Mouse (Mus musculus): ENCODE results near the gene Cldn2. TPM values are rescaled to one million over a fixed set of nuclear protein-coding genes. Genes with fewer than 3 reads are reported as not detected.

Cldn2 gene
- polyA plus RNA-seq, 1 experiment from 2014 or later, result 8.1 TPM

- TF ChIP-seq EP300 (IDR thresholded peaks at IDR 0.05; ENCODE audit: low read depth) (no peak), CTCF (IDR thresholded peaks at IDR 0.05; ENCODE audit: low read depth) (no peak)
- ATAC-seq (no peak), DNase-seq (no peak)
- Histone ChIP-seq H3K9me3 (ENCODE audit: low read length) (no peaks in the 10 kb centered on the region), H3K27me3 (ENCODE audit: insufficient read depth, low read length) (no peaks in the 10 kb centered on the region), H3K4me3 (ENCODE audit: low read depth, low read length) (no peak overlapping the region), H3K36me3 (replicated peaks; ENCODE audit: insufficient read depth, low read length) (no peaks in the 10 kb centered on the region), H3K4me2 (ENCODE audit: low read depth, low read length) (no peak overlapping the region), H3K27ac (ENCODE audit: low read depth) (no peak overlapping the region), H3K9ac (replicated peaks) (no peak overlapping the region), H3K4me1 (ENCODE audit: insufficient read depth) (peaks cover 21% of the 10 kb centered on the region)
- WGBS (ENCODE audit: insufficient replicate concordance), result 51% methylated on average over 3 of the region's 3 CpGs
These were observed 12.1 kb downstream of the Cldn2 start for GRCm38 (mm10) chrX:139812636-139813298.

- WGBS (ENCODE audit: insufficient replicate concordance), result 40% methylated on average over 9 of the region's 9 CpGs
- Histone ChIP-seq H3K27ac (ENCODE audit: low read depth) (peak overlapping the region; percentile 48; the same call in 1 of the 2 replicates), H3K27me3 (ENCODE audit: insufficient read depth, low read length) (no peaks in the 10 kb centered on the region), H3K36me3 (replicated peaks; ENCODE audit: insufficient read depth, low read length) (no peaks in the 10 kb centered on the region), H3K4me1 (ENCODE audit: insufficient read depth) (peaks cover 21% of the 10 kb centered on the region), H3K9me3 (ENCODE audit: low read length) (no peaks in the 10 kb centered on the region), H3K9ac (replicated peaks) (no peak overlapping the region), H3K4me3 (ENCODE audit: low read depth, low read length) (no peak overlapping the region), H3K4me2 (ENCODE audit: low read depth, low read length) (peak overlapping the region; percentile 29; the same call in 1 of the 2 replicates)
- TF ChIP-seq EP300 (IDR thresholded peaks at IDR 0.05; ENCODE audit: low read depth) (no peak), CTCF (IDR thresholded peaks at IDR 0.05; ENCODE audit: low read depth) (no peak)
- peak; percentile 73 for ATAC-seq
- DNase-seq, result no peak
These were observed 12.8 kb downstream of the Cldn2 start for GRCm38 (mm10) chrX:139813299-139814002.

GRCm38 (mm10) chrX:139814018-139814635 lies 13.5 kb downstream of the Cldn2 start:
- Histone ChIP-seq H3K4me3 (ENCODE audit: low read depth, low read length) (no peak overlapping the region), H3K4me2 (ENCODE audit: low read depth, low read length) (peak overlapping the region; percentile 29; the same call in 1 of the 2 replicates), H3K4me1 (ENCODE audit: insufficient read depth) (peaks cover 21% of the 10 kb centered on the region), H3K36me3 (replicated peaks; ENCODE audit: insufficient read depth, low read length) (no peaks in the 10 kb centered on the region), H3K27ac (ENCODE audit: low read depth) (peak overlapping the region; percentile 48; the same call in 1 of the 2 replicates), H3K9ac (replicated peaks) (no peak overlapping the region), H3K27me3 (ENCODE audit: insufficient read depth, low read length) (no peaks in the 10 kb centered on the region), H3K9me3 (ENCODE audit: low read length) (no peaks in the 10 kb centered on the region)
- peak; percentile 77 for ATAC-seq
- DNase-seq, result no peak
- no peak for TF ChIP-seq CTCF (IDR thresholded peaks at IDR 0.05; ENCODE audit: low read depth)
- peak; percentile 81 for TF ChIP-seq EP300 (IDR thresholded peaks at IDR 0.05; ENCODE audit: low read depth)
- WGBS (ENCODE audit: insufficient replicate concordance), result 21% methylated on average over 8 of the region's 8 CpGs

- peaks cover 21% of the 10 kb centered on the region for H3K4me1 ChIP-seq (ENCODE audit: insufficient read depth)
- ATAC-seq, result no peak
- no peaks in the 10 kb centered on the region for H3K9me3 ChIP-seq (ENCODE audit: low read length)
- DNase-seq, result no peak
- H3K4me2 ChIP-seq (ENCODE audit: low read depth, low read length), result no peak overlapping the region
- H3K27me3 ChIP-seq (ENCODE audit: insufficient read depth, low read length), result no peaks in the 10 kb centered on the region
- H3K9ac ChIP-seq (replicated peaks), result no peak overlapping the region
- H3K4me3 ChIP-seq (ENCODE audit: low read depth, low read length), result no peak overlapping the region
- TF ChIP-seq EP300 (IDR thresholded peaks at IDR 0.05; ENCODE audit: low read depth) (no peak), CTCF (IDR thresholded peaks at IDR 0.05; ENCODE audit: low read depth) (no peak)
- 68% methylated on average over 5 of the region's 5 CpGs for WGBS (ENCODE audit: insufficient replicate concordance)
- H3K36me3 ChIP-seq (replicated peaks; ENCODE audit: insufficient read depth, low read length), result no peaks in the 10 kb centered on the region
- H3K27ac ChIP-seq (ENCODE audit: low read depth), result no peak overlapping the region
These were observed 14.6 kb downstream of the Cldn2 start for GRCm38 (mm10) chrX:139815201-139815600.

- TF ChIP-seq EP300 (IDR thresholded peaks at IDR 0.05; ENCODE audit: low read depth) (no peak), CTCF (IDR thresholded peaks at IDR 0.05; ENCODE audit: low read depth) (no peak)
- H3K9ac ChIP-seq (replicated peaks), result no peak overlapping the region
- no peaks in the 10 kb centered on the region for H3K9me3 ChIP-seq (ENCODE audit: low read length)
- no peak overlapping the region for H3K4me3 ChIP-seq (ENCODE audit: low read depth, low read length)
- no peak overlapping the region for H3K27ac ChIP-seq (ENCODE audit: low read depth)
- H3K36me3 ChIP-seq (replicated peaks; ENCODE audit: insufficient read depth, low read length), result no peaks in the 10 kb centered on the region
- no peaks in the 10 kb centered on the region; the same call in 1 of the 2 replicates for H3K27me3 ChIP-seq (ENCODE audit: insufficient read depth, low read length)
- no peaks in the 10 kb centered on the region for H3K4me1 ChIP-seq (ENCODE audit: insufficient read depth)
- 62% methylated on average over 1 of the region's 1 CpGs for WGBS (ENCODE audit: insufficient replicate concordance)
- ATAC-seq (no peak), DNase-seq (no peak)
- H3K4me2 ChIP-seq (ENCODE audit: low read depth, low read length), result no peak overlapping the region
These were observed 24.8 kb downstream of the Cldn2 start for GRCm38 (mm10) chrX:139825402-139825801.

- no peak for DNase-seq
- Histone ChIP-seq H3K4me2 (ENCODE audit: low read depth, low read length) (no peak overlapping the region), H3K4me1 (ENCODE audit: insufficient read depth) (no peaks in the 10 kb centered on the region), H3K27me3 (ENCODE audit: insufficient read depth, low read length) (no peaks in the 10 kb centered on the region; the same call in 1 of the 2 replicates), H3K27ac (ENCODE audit: low read depth) (no peak overlapping the region), H3K4me3 (ENCODE audit: low read depth, low read length) (no peak overlapping the region), H3K36me3 (replicated peaks; ENCODE audit: insufficient read depth, low read length) (no peaks in the 10 kb centered on the region), H3K9ac (replicated peaks) (no peak overlapping the region), H3K9me3 (ENCODE audit: low read length) (no peaks in the 10 kb centered on the region)
- WGBS (ENCODE audit: insufficient replicate concordance), result 54% methylated on average over 4 of the region's 4 CpGs
- no peak for ATAC-seq
- TF ChIP-seq EP300 (IDR thresholded peaks at IDR 0.05; ENCODE audit: low read depth) (no peak), CTCF (IDR thresholded peaks at IDR 0.05; ENCODE audit: low read depth) (no peak)
These were observed 26.3 kb downstream of the Cldn2 start for GRCm38 (mm10) chrX:139826926-139827325.
